Mouse (Mus musculus): ENCODE data around the gene Ptprg. TPM values are rescaled to one million over a fixed set of nuclear protein-coding genes. Genes with fewer than 3 reads are reported as not detected.

Gene Ptprg
- total and polyA plus RNA-seq, 3 experiments, result 25.1 to 57.1 (median 54.0) TPM

- peak overlapping the region; percentile 96 for H3K27ac ChIP-seq
- H3K27me3 ChIP-seq (ENCODE audit: control insufficient read depth, insufficient read depth, low read length), result no peaks in the 10 kb centered on the region
- H3K4me1 ChIP-seq (ENCODE audit: control insufficient read depth, insufficient read depth, low read length), result peaks cover 8% of the 10 kb centered on the region
- WGBS, result under 1% methylated on average over 46 of the region's 46 CpGs
- peak overlapping the region; percentile 98 for H3K4me3 ChIP-seq
- H3K36me3 ChIP-seq (ENCODE audit: control insufficient read depth, insufficient read depth, low read length), result no peaks in the 10 kb centered on the region
- intact Hi-C loops (cut with DNase I), result loop anchor here (2.0 to 10.0 kb wide), 7 partner anchors 26 to 508 kb away; partner anchors contain the start of gene Fhit
- H3K79me2 ChIP-seq (replicated peaks; ENCODE audit: control insufficient read depth, insufficient read depth, low read length), result 0 out of 2 replicates have a peak, but pooled peaks cover 1% of the 10 kb centered on the region
- DNase-seq, result peak; percentile 77 to 80
- TF ChIP-seq POLR2A (IDR thresholded peaks at IDR 0.05; ENCODE audit: insufficient read depth, low read depth, low read length) (peak; percentile 43; the same call in 1 of the 2 replicates), EP300 (IDR thresholded peaks at IDR 0.05; ENCODE audit: insufficient read depth, low read depth, low read length) (no peak)
- H3K9ac ChIP-seq (ENCODE audit: low read depth, low read length), result peak overlapping the region; percentile 96
Measured at GRCm38 (mm10) chr14:11554306-11555041, 1.1 kb downstream of the Ptprg start.

GRCm38 (mm10) chr14:11555061-11555501 is 1.7 kb downstream of the Ptprg start:
- Histone ChIP-seq H3K4me1 (ENCODE audit: control insufficient read depth, insufficient read depth, low read length) (peaks cover 8% of the 10 kb centered on the region), H3K27ac (peak overlapping the region; percentile 96), H3K27me3 (ENCODE audit: control insufficient read depth, insufficient read depth, low read length) (no peaks in the 10 kb centered on the region), H3K9ac (ENCODE audit: low read depth, low read length) (peak overlapping the region; percentile 96), H3K79me2 (replicated peaks; ENCODE audit: control insufficient read depth, insufficient read depth, low read length) (peaks cover 3% of the 10 kb centered on the region; the same call in 1 of the 2 replicates), H3K36me3 (ENCODE audit: control insufficient read depth, insufficient read depth, low read length) (no peaks in the 10 kb centered on the region), H3K4me3 (peak overlapping the region; percentile 98)
- under 1% methylated on average over 17 of the region's 17 CpGs for WGBS
- intact Hi-C loops (cut with DNase I), result loop anchor here (2.0 to 10.0 kb wide), 6 partner anchors 26 to 507 kb away; partner anchors contain the start of gene Fhit
- DNase-seq, result peak in 1 of 2 experiments; percentile 59
- no peak for TF ChIP-seq EP300 (IDR thresholded peaks at IDR 0.05; ENCODE audit: insufficient read depth, low read depth, low read length)
- TF ChIP-seq POLR2A (IDR thresholded peaks at IDR 0.05; ENCODE audit: insufficient read depth, low read depth, low read length), result 0 out of 2 replicates have a peak, but pooled peaks have one; percentile 19
- TF ChIP-seq CTCF (IDR thresholded peaks at IDR 0.05), result no peak

GRCm38 (mm10) chr14:11555521-11556355 is 2.4 kb downstream of the Ptprg start:
- Histone ChIP-seq H3K4me3 (peak overlapping the region; percentile 98), H3K27me3 (ENCODE audit: control insufficient read depth, insufficient read depth, low read length) (no peaks in the 10 kb centered on the region), H3K27ac (peak overlapping the region; percentile 96), H3K79me2 (replicated peaks; ENCODE audit: control insufficient read depth, insufficient read depth, low read length) (peaks cover 3% of the 10 kb centered on the region; the same call in 1 of the 2 replicates), H3K36me3 (ENCODE audit: control insufficient read depth, insufficient read depth, low read length) (no peaks in the 10 kb centered on the region), H3K9ac (ENCODE audit: low read depth, low read length) (peak overlapping the region; percentile 96), H3K4me1 (ENCODE audit: control insufficient read depth, insufficient read depth, low read length) (peaks cover 8% of the 10 kb centered on the region)
- TF ChIP-seq CTCF (IDR thresholded peaks at IDR 0.05), result no peak
- intact Hi-C loops (cut with DNase I), result loop anchor here (2.0 to 10.0 kb wide), 6 partner anchors 25 to 507 kb away; partner anchors contain the start of gene Fhit
- peak; percentile 33 to 61 for DNase-seq
- under 1% methylated on average over 35 of the region's 35 CpGs for WGBS

- H3K79me2 ChIP-seq (replicated peaks; ENCODE audit: control insufficient read depth, insufficient read depth, low read length), result peaks cover 3% of the 10 kb centered on the region; the same call in 1 of the 2 replicates
- peak overlapping the region; percentile 96 for H3K27ac ChIP-seq
- peak; percentile 78 to 85 for DNase-seq
- intact Hi-C loops (cut with DNase I), result loop anchor here (5.0 to 10.0 kb wide), 4 partner anchors 86 to 506 kb away; partner anchors contain the start of gene Fhit
- TF ChIP-seq CTCF (IDR thresholded peaks at IDR 0.05) (peak; percentile 91), EP300 (IDR thresholded peaks at IDR 0.05; ENCODE audit: insufficient read depth, low read depth, low read length) (0 out of 2 replicates have a peak, but pooled peaks have one; percentile 17), POLR2A (IDR thresholded peaks at IDR 0.05; ENCODE audit: insufficient read depth, low read depth, low read length) (no peak)
- H3K4me1 ChIP-seq (ENCODE audit: control insufficient read depth, insufficient read depth, low read length), result peaks cover 8% of the 10 kb centered on the region
- WGBS, result 4% methylated on average over 26 of the region's 26 CpGs
- no peaks in the 10 kb centered on the region for H3K27me3 ChIP-seq (ENCODE audit: control insufficient read depth, insufficient read depth, low read length)
- no peaks in the 10 kb centered on the region; the same call in 1 of the 2 replicates for H3K36me3 ChIP-seq (ENCODE audit: control insufficient read depth, insufficient read depth, low read length)
- peak overlapping the region; percentile 96 for H3K9ac ChIP-seq (ENCODE audit: low read depth, low read length)
- H3K4me3 ChIP-seq, result peak overlapping the region; percentile 98
Measured at GRCm38 (mm10) chr14:11556356-11557130, 3.2 kb downstream of the Ptprg start.

GRCm38 (mm10) chr14:11558496-11558895 is 5.2 kb downstream of the Ptprg start:
- Histone ChIP-seq H3K36me3 (ENCODE audit: control insufficient read depth, insufficient read depth, low read length) (no peaks in the 10 kb centered on the region; the same call in 1 of the 2 replicates), H3K9ac (ENCODE audit: low read depth, low read length) (no peak overlapping the region), H3K27ac (no peak overlapping the region), H3K27me3 (ENCODE audit: control insufficient read depth, insufficient read depth, low read length) (no peaks in the 10 kb centered on the region), H3K4me3 (no peak overlapping the region), H3K79me2 (replicated peaks; ENCODE audit: control insufficient read depth, insufficient read depth, low read length) (peaks cover 3% of the 10 kb centered on the region; the same call in 1 of the 2 replicates), H3K4me1 (ENCODE audit: control insufficient read depth, insufficient read depth, low read length) (peaks cover 5% of the 10 kb centered on the region)
- no peak for TF ChIP-seq EP300 (IDR thresholded peaks at IDR 0.05; ENCODE audit: insufficient read depth, low read depth, low read length)
- no peak for TF ChIP-seq CTCF (IDR thresholded peaks at IDR 0.05)
- TF ChIP-seq POLR2A (IDR thresholded peaks at IDR 0.05; ENCODE audit: insufficient read depth, low read depth, low read length), result no peak
- DNase-seq, result no peak
- intact Hi-C loops (cut with DNase I), result loop anchor here (2.0 to 10.0 kb wide), 5 partner anchors 84 to 582 kb away; partner anchors contain the start of gene Fhit
